Mouse (Mus musculus) neural tube, embryonic 15.5 days (tissue): Measurements from ENCODE around the gene A630023A22Rik. TPM values are rescaled to one million over a fixed set of nuclear protein-coding genes. Genes with fewer than 3 reads are reported as not detected.

Experiments
- ATAC-seq: fragments of 200-750 bp; cut with Nextera tagmentation; 2 replicates; pipeline ENCODE4 v1.8.0; 2017; ENCODE audit warnings: mild to moderate bottlenecking, moderate TSS enrichment, moderate library complexity; ENCODE audit not compliant: low FRiP score
- H3K27ac ChIP-seq: fragments of 300-500 bp; sonication (generic); replicated peaks from 2 replicates; pipeline ENCODE4 v1.5.1; 2015; ENCODE audit warnings: mild to moderate bottlenecking, inconsistent platforms
- H3K27me3 ChIP-seq: fragments of 300-500 bp; sonication (generic); replicated peaks from 2 replicates; pipeline ENCODE4 v1.6.1; 2015; ENCODE audit warnings: inconsistent platforms
- H3K36me3 ChIP-seq: fragments of 300-500 bp; sonication (generic); 2 replicates; pipeline ENCODE4 v1.6.1; 2015; ENCODE audit warnings: inconsistent platforms
- H3K4me1 ChIP-seq: fragments of 300-500 bp; sonication (generic); 2 replicates; pipeline ENCODE4 v1.6.1; 2015; ENCODE audit warnings: inconsistent platforms
- H3K4me2 ChIP-seq: fragments of 300-500 bp; sonication (generic); 2 replicates; pipeline ENCODE4 v1.6.1; 2015; ENCODE audit warnings: inconsistent platforms, mild to moderate bottlenecking, moderate library complexity
- H3K4me3 ChIP-seq: fragments of 300-500 bp; sonication (generic); replicated peaks from 2 replicates; pipeline ENCODE4 v1.5.1; 2015; ENCODE audit warnings: mild to moderate bottlenecking, inconsistent platforms
- H3K9ac ChIP-seq: fragments of 300-500 bp; sonication (generic); replicated peaks from 2 replicates; pipeline ENCODE4 v1.6.1; 2015; ENCODE audit warnings: mild to moderate bottlenecking, inconsistent platforms
- H3K9me3 ChIP-seq: fragments of 300-500 bp; sonication (generic); replicated peaks from 2 replicates; pipeline ENCODE4 v1.6.1; 2016; ENCODE audit warnings: inconsistent platforms
- WGBS: fragments of 180-500 bp; shearing (Covaris S2); methylation state at CpG from one replicate; pipeline ENCODE4 v1.1.7; 2015; ENCODE audit warnings: mixed read lengths; 5-methylcytosine and 5-hydroxymethylcytosine counted together
- polyA plus RNA-seq: library from polyadenylated mRNA; unstranded; fragments of >200 nt; fragmentation: Nextera tagmentation; extraction: Ambion mirVana; gene quantifications from 2 replicates; pipeline ENCODE4 v1.2.1, GENCODE M21; 2015

Gene A630023A22Rik
- polyA plus RNA-seq, 1 experiment from 2014 or later = 0.49 TPM

- Histone ChIP-seq H3K27ac (no peak overlapping the region), H3K9ac (no peak overlapping the region), H3K27me3 (no peaks in the 10 kb centered on the region), H3K4me1 (no peaks in the 10 kb centered on the region), H3K4me2 (no peak overlapping the region), H3K36me3 (no peaks in the 10 kb centered on the region), H3K9me3 (no peaks in the 10 kb centered on the region), H3K4me3 (no peak overlapping the region)
- 85% methylated on average over 2 of the region's 2 CpGs for WGBS
- no peak for ATAC-seq
These were observed 85.6 kb downstream of the A630023A22Rik start for GRCm38 (mm10) chr14:34016938-34017337.

- no peak for ATAC-seq
- Histone ChIP-seq H3K27me3 (no peaks in the 10 kb centered on the region), H3K36me3 (no peaks in the 10 kb centered on the region), H3K9me3 (no peaks in the 10 kb centered on the region), H3K9ac (no peak within 1 kb of the TSS), H3K27ac (no peak within 1 kb of the TSS), H3K4me2 (no peak within 1 kb of the TSS), H3K4me1 (no peaks in the 10 kb centered on the region), H3K4me3 (no peak within 1 kb of the TSS)
- WGBS = 94% methylated on average over 4 of the region's 4 CpGs
These were observed 86.2 kb downstream of the A630023A22Rik start, which contains the start of gene Gm5460 for GRCm38 (mm10) chr14:34016381-34016780. Gene Gm5460, plus strand, starts transcription at chr14:34016758.

DNA sequence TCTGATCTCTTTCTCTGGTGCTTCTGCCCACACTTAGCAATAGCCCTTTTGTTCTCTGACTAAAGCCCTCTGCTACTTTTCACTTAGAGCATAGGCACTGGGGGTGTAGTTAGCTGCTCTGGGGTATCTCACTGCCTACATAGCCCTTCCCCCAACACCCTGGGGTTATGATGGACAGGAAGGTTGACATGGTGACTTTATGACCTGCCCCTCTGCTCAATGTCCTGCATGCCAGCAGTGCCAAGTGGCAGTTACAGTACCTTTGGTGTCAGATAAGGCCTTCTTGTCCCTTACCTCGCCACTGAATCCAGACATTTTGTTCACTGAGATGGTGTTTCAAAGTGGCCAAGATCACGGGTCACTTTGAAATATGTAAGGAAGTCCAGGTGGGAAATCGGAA, 87.5 kb downstream of the A630023A22Rik start, which contains the start of gene Gm30083:
Gene Gm30083, minus strand, starts transcription at position 120 of the 400 bp plus-strand sequence.
- H3K9ac ChIP-seq = no peak within 1 kb of the TSS
- H3K4me1 ChIP-seq = no peaks in the 10 kb centered on the region
- H3K27me3 ChIP-seq = no peaks in the 10 kb centered on the region
- H3K4me2 ChIP-seq = no peak within 1 kb of the TSS
- ATAC-seq = no peak
- H3K4me3 ChIP-seq = no peak within 1 kb of the TSS
- no peak within 1 kb of the TSS for H3K27ac ChIP-seq
- no peaks in the 10 kb centered on the region for H3K36me3 ChIP-seq
- WGBS = 91% methylated on average over 3 of the region's 3 CpGs
- H3K9me3 ChIP-seq = no peaks in the 10 kb centered on the region

DNA sequence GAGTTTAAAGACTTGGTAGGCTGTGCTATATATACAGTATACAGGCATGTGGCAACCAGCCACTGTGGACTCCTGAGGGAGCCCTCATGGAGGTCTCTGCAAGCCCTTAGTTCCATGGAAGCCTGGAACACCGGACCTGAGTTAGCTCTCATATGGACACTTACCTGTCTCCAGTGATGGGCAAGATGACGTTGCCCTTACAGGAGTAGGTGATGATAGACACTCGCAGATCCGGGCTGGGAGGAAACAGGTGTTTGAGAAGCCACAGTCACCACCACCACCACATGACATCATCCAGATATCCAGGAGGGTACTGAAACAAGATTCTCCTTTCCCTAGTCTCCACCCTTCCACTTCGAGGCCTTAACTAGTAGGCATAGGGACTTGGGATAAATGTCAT, 100.2 kb downstream of the A630023A22Rik start:
- H3K9me3 ChIP-seq = no peaks in the 10 kb centered on the region
- H3K4me3 ChIP-seq = no peak overlapping the region
- H3K36me3 ChIP-seq = no peaks in the 10 kb centered on the region
- H3K27ac ChIP-seq = no peak overlapping the region
- no peaks in the 10 kb centered on the region for H3K4me1 ChIP-seq
- 94% methylated on average over 5 of the region's 5 CpGs for WGBS
- ATAC-seq = no peak
- no peaks in the 10 kb centered on the region for H3K27me3 ChIP-seq
- no peak overlapping the region for H3K4me2 ChIP-seq
- no peak overlapping the region for H3K9ac ChIP-seq

- Histone ChIP-seq H3K9me3 (no peaks in the 10 kb centered on the region), H3K4me3 (no peak overlapping the region), H3K27ac (no peak overlapping the region), H3K27me3 (no peaks in the 10 kb centered on the region), H3K36me3 (no peaks in the 10 kb centered on the region), H3K9ac (no peak overlapping the region), H3K4me2 (no peak overlapping the region), H3K4me1 (no peaks in the 10 kb centered on the region)
- ATAC-seq = no peak
These were observed 101.1 kb downstream of the A630023A22Rik start for GRCm38 (mm10) chr14:34001445-34001844.

Other genes with a start within 250 kb of the A630023A22Rik start
- gene Gdf10, start 179.2 kb downstream of the A630023A22Rik start, polyA plus RNA-seq = 12.8 and 13.9 TPM in 2 replicates
- 0.05 and 0.11 TPM in 2 replicates for gene Gdf2, start 161.7 kb downstream of the A630023A22Rik start, polyA plus RNA-seq
- gene Rbp3, start 148.8 kb downstream of the A630023A22Rik start, polyA plus RNA-seq = not detected in 2 replicates
- 0.84 and 0.96 TPM in 2 replicates for gene Zfp488, start 124.0 kb downstream of the A630023A22Rik start, polyA plus RNA-seq
- not detected in 2 replicates for gene Gm30083, start 87.6 kb downstream of the A630023A22Rik start, polyA plus RNA-seq
- gene Gm5460, start 86.0 kb downstream of the A630023A22Rik start, polyA plus RNA-seq = not detected in 2 replicates
- gene Antxrl, start 50.0 kb downstream of the A630023A22Rik start, polyA plus RNA-seq = not detected in 2 replicates
- gene Anxa8, start 16.8 kb downstream of the A630023A22Rik start, polyA plus RNA-seq = 0.41 and 3.7 TPM in 2 replicates
- 0.17 and 0.42 TPM in 2 replicates for gene Npy4r, start 49.7 kb upstream of the A630023A22Rik start, polyA plus RNA-seq
- 4.3 and 5.3 TPM in 2 replicates for gene Gprin2, start 98.9 kb upstream of the A630023A22Rik start, polyA plus RNA-seq
- gene Syt15, start 116.8 kb upstream of the A630023A22Rik start, polyA plus RNA-seq = 0.87 and 1.2 TPM in 2 replicates
- 5.4 and 7.0 TPM in 2 replicates for gene Shld2, start 207.7 kb upstream of the A630023A22Rik start, polyA plus RNA-seq
- 129 and 134 TPM in 2 replicates for gene Glud1, start 208.0 kb upstream of the A630023A22Rik start, polyA plus RNA-seq